Mouse (Mus musculus) intestine, embryonic 15.5 days (tissue): Measurements from ENCODE around the gene Rfc5. TPM values are rescaled to one million over a fixed set of nuclear protein-coding genes. Genes with fewer than 3 reads are reported as not detected.
"Not testable (repeated sequence)": the region's sequence is repeated elsewhere in the genome, so short reads cannot be mapped to it uniquely, and the experiment has no call there.

ENCODE experiments used
- ATAC-seq: fragments of 200-750 bp; cut with Nextera tagmentation; 2 replicates; pipeline ENCODE4 v1.8.0; 2017; ENCODE audit warnings: moderate TSS enrichment, moderate library complexity
- H3K27ac ChIP-seq: fragments of 300-500 bp; sonication (generic); 2 replicates; pipeline ENCODE4 v1.5.1; 2015; ENCODE audit warnings: mild to moderate bottlenecking, inconsistent platforms
- H3K27me3 ChIP-seq: fragments of 300-500 bp; sonication (generic); replicated peaks from 2 replicates; pipeline ENCODE4 v1.6.1; 2015; ENCODE audit warnings: inconsistent platforms
- H3K36me3 ChIP-seq: fragments of 300-500 bp; sonication (generic); 2 replicates; pipeline ENCODE4 v1.6.1; 2015; ENCODE audit warnings: inconsistent platforms
- H3K4me1 ChIP-seq: fragments of 300-500 bp; sonication (generic); replicated peaks from 2 replicates; pipeline ENCODE4 v1.6.1; 2015; ENCODE audit warnings: inconsistent platforms
- H3K4me2 ChIP-seq: fragments of 300-500 bp; sonication (generic); replicated peaks from 2 replicates; pipeline ENCODE4 v1.6.1; 2015; ENCODE audit warnings: mild to moderate bottlenecking, inconsistent platforms
- H3K4me3 ChIP-seq: fragments of 300-500 bp; sonication (generic); replicated peaks from 2 replicates; pipeline ENCODE4 v1.5.1; 2015; ENCODE audit warnings: inconsistent platforms
- H3K9ac ChIP-seq: fragments of 300-500 bp; sonication (generic); 2 replicates; pipeline ENCODE4 v1.6.1; 2015; ENCODE audit warnings: inconsistent platforms
- H3K9me3 ChIP-seq: fragments of 300-500 bp; sonication (generic); 2 replicates; pipeline ENCODE4 v1.6.1; 2016; ENCODE audit warnings: inconsistent platforms
- WGBS: fragments of 180-500 bp; shearing (Covaris S2); methylation state at CpG from one replicate; pipeline ENCODE4 v1.1.7; 2015; 5-methylcytosine and 5-hydroxymethylcytosine counted together
- polyA plus RNA-seq: library from polyadenylated mRNA; unstranded; fragments of >200 nt; fragmentation: Nextera tagmentation; extraction: Ambion mirVana; gene quantifications from 2 replicates; pipeline ENCODE4 v1.2.1, GENCODE M21; 2015

Rfc5 gene
- polyA plus RNA-seq, 1 experiment from 2014 or later, result 95.5 TPM

DNA sequence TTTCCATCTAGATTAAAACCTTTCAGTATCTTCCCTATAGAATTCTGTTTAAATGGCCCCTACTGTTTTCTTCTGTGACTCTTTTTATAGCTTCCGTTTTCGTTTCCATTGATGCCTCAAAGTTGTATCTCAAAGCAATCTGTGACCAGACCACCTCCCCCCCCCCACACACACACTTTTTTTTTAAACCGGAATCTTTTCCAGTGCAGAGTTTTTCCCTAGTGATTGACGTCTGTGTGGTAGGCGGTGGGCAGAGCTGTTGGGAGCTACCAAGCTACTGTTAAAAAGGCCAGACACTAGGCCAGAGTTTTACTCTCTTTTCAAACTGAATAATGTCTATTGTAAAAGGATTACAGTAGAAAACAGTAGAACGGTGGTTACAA is 30.6 kb downstream of the Rfc5 start:
- Histone ChIP-seq H3K9me3 (no peaks in the 10 kb centered on the region), H3K4me3 (peak overlapping the region; percentile 93), H3K4me2 (peak overlapping the region; percentile 83), H3K4me1 (peaks cover 40% of the 10 kb centered on the region), H3K27me3 (no peaks in the 10 kb centered on the region), H3K9ac (peak overlapping the region; percentile 91), H3K27ac (peak overlapping the region; percentile 94), H3K36me3 (no peaks in the 10 kb centered on the region)
- ATAC-seq, result no peak
- 11% methylated on average over 6 of the region's 6 CpGs for WGBS

DNA sequence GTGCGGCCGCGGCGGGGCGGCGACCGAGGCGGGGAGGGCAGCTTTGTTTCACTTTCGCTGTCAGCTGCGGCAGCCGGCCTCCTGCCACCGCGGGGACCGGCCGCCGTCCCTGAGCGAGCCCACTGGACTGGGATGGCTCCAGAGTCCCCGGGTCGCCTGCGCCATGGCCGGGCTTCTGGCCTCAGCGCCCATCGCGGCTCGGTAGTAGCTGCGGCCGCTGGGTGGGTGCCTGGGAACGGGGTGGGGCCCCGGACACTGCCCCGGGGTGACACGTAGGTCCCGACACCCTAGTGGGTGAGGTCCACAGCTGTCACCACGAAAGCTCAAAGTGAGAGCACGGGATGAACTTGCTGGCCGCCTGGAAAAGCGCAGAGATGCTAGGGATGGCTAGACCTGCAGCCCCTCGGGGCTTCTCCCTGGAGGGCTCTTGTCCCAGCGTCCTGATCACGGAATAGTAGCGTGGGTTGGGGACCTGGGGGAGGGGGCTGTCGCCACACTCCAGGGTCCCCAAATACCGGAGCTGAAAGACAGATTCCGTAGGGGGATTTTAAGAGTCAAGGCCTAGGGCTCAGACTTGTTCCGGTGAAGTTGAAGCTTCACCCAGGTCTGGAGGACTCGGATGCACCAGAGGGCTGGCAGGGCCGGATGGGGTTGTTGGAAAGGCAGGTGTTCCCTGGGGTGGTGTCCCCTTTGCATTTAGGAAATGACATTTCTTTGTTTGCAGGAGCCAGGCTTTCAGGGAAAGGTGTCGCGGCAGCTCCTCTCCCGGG is 31.2 kb downstream of the Rfc5 start:
- peak; percentile 29 for ATAC-seq
- Histone ChIP-seq H3K36me3 (no peaks in the 10 kb centered on the region), H3K4me3 (peak overlapping the region; percentile 93), H3K27ac (peak overlapping the region; percentile 94), H3K9me3 (no peaks in the 10 kb centered on the region), H3K9ac (peak overlapping the region; percentile 91), H3K27me3 (no peaks in the 10 kb centered on the region), H3K4me2 (peak overlapping the region; percentile 83), H3K4me1 (peaks cover 35% of the 10 kb centered on the region)
- under 1% methylated on average over 47 of the region's 49 CpGs for WGBS

DNA sequence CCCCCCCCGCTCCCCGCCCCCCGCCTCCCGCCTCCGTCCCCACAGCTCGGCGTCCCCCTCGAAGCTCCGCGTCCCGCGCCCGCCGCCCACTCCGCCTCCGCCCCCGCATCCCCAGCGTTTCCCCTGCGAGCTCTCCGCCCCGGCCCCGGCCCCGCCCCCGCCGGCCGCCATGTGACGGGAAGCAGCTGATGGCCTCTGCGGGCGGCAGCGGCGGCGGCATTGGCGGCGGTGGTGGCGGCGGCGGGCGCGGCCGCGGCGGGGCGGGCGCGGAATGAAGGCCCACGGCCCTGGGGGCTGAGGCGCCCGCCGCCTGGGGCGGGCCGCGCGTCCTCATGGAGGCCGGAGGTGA is 31.7 kb downstream of the Rfc5 start, which contains the start of gene Wsb2:
TSS of gene Wsb2 (plus strand) at position 176 of the 349 bp plus-strand sequence.
- peak; percentile 65 for ATAC-seq
- H3K27ac ChIP-seq, result peak within 1 kb of the TSS; percentile 94
- no peaks in the 10 kb centered on the region for H3K27me3 ChIP-seq
- peak within 1 kb of the TSS; percentile 83 for H3K4me2 ChIP-seq
- H3K9me3 ChIP-seq, result no peaks in the 10 kb centered on the region
- H3K36me3 ChIP-seq, result 0 out of 2 replicates have a peak, but pooled peaks cover 1% of the 10 kb centered on the region
- H3K4me3 ChIP-seq, result peak within 1 kb of the TSS; percentile 93
- H3K4me1 ChIP-seq, result peaks cover 30% of the 10 kb centered on the region
- H3K9ac ChIP-seq, result peak within 1 kb of the TSS; percentile 91
- WGBS, result 0% methylated on average over 1 of the region's 54 CpGs

DNA sequence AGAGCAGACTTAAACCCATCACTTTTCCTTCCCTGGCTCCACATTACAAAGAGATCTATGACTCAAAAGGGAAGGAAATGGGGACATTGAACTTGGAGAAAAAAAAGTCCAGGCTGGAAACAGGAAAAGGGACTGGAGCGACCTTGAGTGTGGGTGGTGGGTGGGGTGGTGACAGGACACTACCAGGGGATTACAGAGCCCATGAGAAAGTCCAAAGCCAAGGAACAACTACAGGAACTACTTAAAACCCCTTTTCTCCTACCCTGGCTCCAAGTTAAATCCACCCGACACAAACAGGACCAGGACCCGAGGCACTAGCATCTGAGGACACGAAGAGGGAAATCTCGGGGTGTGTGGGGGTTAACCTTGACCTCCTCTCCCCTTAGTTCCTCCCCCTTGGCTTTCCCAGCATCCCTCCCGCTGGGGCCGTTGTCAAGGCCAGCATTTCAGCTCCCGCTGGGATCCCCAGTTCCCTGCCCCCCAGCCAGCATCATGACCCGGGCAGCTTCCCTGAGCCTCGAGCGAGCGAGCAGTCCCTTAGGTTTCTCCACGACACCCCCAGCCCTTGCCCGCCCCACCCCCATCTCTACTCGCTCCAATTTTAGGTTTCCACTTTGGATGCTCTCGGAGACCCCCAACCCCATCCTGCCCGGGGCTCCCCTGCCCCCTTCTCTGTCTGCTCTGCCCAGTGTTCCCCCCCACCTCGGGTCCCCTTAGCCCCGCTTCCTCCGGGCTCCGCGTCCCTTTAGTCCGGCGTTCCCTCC is 32.3 kb downstream of the Rfc5 start:
- Histone ChIP-seq H3K4me3 (peak overlapping the region; percentile 93), H3K4me2 (peak overlapping the region; percentile 83), H3K27me3 (no peaks in the 10 kb centered on the region), H3K36me3 (0 out of 2 replicates have a peak, but pooled peaks cover 2% of the 10 kb centered on the region), H3K4me1 (peaks cover 30% of the 10 kb centered on the region), H3K27ac (peak overlapping the region; percentile 94), H3K9ac (peak overlapping the region; percentile 91), H3K9me3 (no peaks in the 10 kb centered on the region)
- ATAC-seq, result peak; percentile 18
- WGBS, result under 1% methylated on average over 23 of the region's 24 CpGs

DNA sequence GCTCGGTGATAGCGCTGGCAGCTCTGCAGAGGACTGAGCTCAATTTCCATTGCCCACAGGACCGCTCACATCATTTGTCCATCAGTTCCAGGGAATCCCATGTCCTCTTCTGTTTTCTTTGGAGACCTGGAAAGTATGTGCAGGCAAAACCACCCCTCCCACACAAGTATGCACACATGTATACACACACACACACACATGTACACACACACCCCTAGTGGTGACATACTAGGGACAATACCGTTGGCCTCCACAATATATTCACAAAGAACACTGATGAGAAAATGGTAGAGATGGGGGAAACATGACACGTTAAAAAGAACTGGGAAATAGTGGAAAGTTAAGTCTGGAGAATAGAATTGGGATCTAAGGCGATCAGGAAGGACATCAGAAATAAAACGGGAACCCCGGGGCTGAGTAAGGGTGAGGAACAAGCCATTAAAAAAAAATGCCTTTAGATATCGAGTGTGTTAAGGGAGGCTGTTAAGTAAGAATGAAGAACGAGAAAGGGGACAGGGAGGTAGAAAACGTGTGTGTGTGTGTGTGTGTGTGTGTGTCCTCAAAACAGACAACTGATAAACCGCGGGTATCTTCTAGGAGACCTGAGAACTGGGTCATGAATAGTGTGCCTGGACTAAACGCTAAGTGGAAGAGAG is 33.1 kb downstream of the Rfc5 start:
- H3K4me3 ChIP-seq, result peak overlapping the region; percentile 93; the same call in 1 of the 2 replicates
- WGBS, result 37% methylated on average over 14 of the region's 14 CpGs
- H3K27ac ChIP-seq, result peak overlapping the region; percentile 94; the same call in 1 of the 2 replicates
- H3K9me3 ChIP-seq, result no peaks in the 10 kb centered on the region
- H3K4me1 ChIP-seq, result peaks cover 30% of the 10 kb centered on the region
- no peak for ATAC-seq
- H3K36me3 ChIP-seq, result 0 out of 2 replicates have a peak, but pooled peaks cover 2% of the 10 kb centered on the region
- no peak overlapping the region for H3K9ac ChIP-seq
- peak overlapping the region; percentile 83 for H3K4me2 ChIP-seq
- no peaks in the 10 kb centered on the region for H3K27me3 ChIP-seq

DNA sequence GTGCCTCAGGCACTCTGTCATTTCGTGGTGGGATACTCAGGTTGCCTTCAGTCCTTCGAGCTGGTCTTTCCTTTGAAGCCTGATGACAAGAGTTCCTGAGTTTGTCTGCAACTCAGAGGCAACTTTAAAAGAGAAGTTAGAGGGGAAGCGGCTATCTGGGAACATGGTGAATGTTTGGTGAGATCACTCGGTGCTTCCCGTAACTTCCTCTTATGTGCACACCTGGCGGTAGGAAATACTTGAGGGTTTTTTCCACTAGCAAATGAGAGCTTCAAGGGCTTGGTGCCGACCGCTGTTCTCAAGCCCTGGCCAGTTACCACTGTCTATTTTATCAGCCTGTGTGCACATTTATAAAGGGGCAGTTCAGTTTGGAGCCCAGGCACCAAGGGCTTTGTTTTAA is 34.7 kb downstream of the Rfc5 start:
- H3K27me3 ChIP-seq, result no peaks in the 10 kb centered on the region
- no peak overlapping the region for H3K4me2 ChIP-seq
- no peaks in the 10 kb centered on the region for H3K9me3 ChIP-seq
- ATAC-seq, result no peak
- no peak overlapping the region for H3K9ac ChIP-seq
- WGBS, result 82% methylated on average over 8 of the region's 8 CpGs
- 0 out of 2 replicates have a peak, but pooled peaks cover 3% of the 10 kb centered on the region for H3K36me3 ChIP-seq
- no peak overlapping the region for H3K4me3 ChIP-seq
- H3K27ac ChIP-seq, result no peak overlapping the region
- H3K4me1 ChIP-seq, result peaks cover 15% of the 10 kb centered on the region

DNA sequence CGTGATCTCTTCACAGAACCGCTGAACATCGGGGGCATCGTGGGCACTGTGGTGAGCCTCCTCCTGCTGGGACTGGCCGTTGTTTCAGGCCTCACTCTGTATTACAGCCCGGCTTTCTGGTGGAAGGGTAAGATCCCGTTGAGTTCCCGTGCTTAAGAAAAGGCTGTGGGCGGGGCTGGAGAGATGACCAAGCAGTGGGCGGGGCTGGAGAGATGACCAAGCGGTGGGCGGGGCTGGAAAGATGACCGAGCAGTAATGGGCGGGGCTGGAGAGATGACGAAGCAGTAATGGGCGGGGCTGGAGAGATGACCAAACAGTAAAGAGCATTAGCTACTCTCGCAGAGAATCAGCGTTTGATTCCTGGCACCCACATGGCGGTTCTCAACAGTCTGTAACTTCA is 40.6 kb downstream of the Rfc5 start:
- WGBS, result 31% methylated on average over 19 of the region's 19 CpGs
- peak; percentile 73 for ATAC-seq
- H3K4me2 ChIP-seq, result no peak overlapping the region
- no peaks in the 10 kb centered on the region for H3K27me3 ChIP-seq
- no peak overlapping the region for H3K4me3 ChIP-seq
- no peaks in the 10 kb centered on the region for H3K4me1 ChIP-seq
- H3K36me3 ChIP-seq, result peaks cover 17% of the 10 kb centered on the region; the same call in 1 of the 2 replicates
- no peak overlapping the region for H3K27ac ChIP-seq
- no peaks in the 10 kb centered on the region for H3K9me3 ChIP-seq
- no peak overlapping the region for H3K9ac ChIP-seq

DNA sequence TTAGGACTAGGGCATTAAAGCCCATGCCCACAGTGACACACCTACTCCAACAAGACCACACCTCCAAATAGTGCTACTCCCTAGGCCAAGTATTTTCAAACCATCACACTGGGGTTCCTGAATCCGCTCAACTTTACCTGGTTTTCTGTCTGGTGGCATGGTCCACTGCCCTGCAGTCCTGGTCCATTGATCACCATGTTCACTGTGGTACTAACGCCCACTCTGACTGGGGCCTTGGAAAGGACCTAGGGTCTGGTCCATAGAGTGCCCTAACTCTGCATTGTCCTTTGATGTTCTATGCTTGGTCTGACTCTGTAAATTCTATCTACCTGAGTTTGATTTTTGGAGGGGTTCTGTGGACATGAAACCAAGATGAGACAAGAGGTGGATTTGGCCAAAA is 41.0 kb downstream of the Rfc5 start:
- Histone ChIP-seq H3K4me3 (no peak overlapping the region), H3K27ac (no peak overlapping the region), H3K9ac (no peak overlapping the region), H3K27me3 (no peaks in the 10 kb centered on the region), H3K4me1 (no peaks in the 10 kb centered on the region), H3K36me3 (peaks cover 17% of the 10 kb centered on the region; the same call in 1 of the 2 replicates), H3K4me2 (no peak overlapping the region), H3K9me3 (no peaks in the 10 kb centered on the region)
- ATAC-seq, result peak; percentile 39; the same call in 1 of the 2 replicates
- WGBS, result 93% methylated on average over 2 of the region's 2 CpGs

- Histone ChIP-seq H3K4me2 (no peak overlapping the region), H3K4me3 (no peak overlapping the region), H3K4me1 (no peaks in the 10 kb centered on the region), H3K36me3 (peaks cover 15% of the 10 kb centered on the region; the same call in 1 of the 2 replicates), H3K9me3 (no peaks in the 10 kb centered on the region), H3K27ac (no peak overlapping the region), H3K9ac (no peak overlapping the region), H3K27me3 (no peaks in the 10 kb centered on the region)
- WGBS, result 75% methylated on average over 5 of the region's 5 CpGs
- ATAC-seq, result no peak
These were observed 41.8 kb downstream of the Rfc5 start for GRCm38 (mm10) chr5:117347011-117347410.

DNA sequence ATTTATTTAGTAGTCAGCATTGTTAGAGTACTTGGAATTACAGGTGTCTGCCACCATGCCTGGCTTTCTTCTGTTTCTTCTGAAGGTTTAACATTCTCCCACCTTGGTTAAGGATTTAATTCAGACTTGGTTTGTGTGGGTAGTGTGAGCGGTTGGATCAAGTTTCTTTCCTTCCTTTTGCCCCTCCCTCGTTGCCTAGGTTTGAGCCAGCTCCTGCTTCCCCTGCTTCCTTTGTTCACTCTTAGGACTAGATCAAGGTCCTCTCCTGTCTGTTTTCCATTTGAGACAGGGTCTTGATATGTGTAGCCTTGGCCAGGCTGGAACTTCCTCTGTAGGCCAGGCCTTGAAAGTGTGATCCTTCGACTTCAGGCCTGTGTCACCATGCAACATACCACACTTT is 42.6 kb downstream of the Rfc5 start:
- Histone ChIP-seq H3K36me3 (peaks cover 15% of the 10 kb centered on the region; the same call in 1 of the 2 replicates), H3K27me3 (no peaks in the 10 kb centered on the region), H3K9me3 (no peaks in the 10 kb centered on the region), H3K4me3 (no peak overlapping the region), H3K27ac (no peak overlapping the region), H3K4me2 (no peak overlapping the region), H3K9ac (no peak overlapping the region), H3K4me1 (no peaks in the 10 kb centered on the region)
- no peak for ATAC-seq
- WGBS, result 50% methylated on average over 3 of the region's 3 CpGs

GRCm38 (mm10) chr5:117345432-117345976 is 43.3 kb downstream of the Rfc5 start:
- H3K4me2 ChIP-seq, result no peak overlapping the region
- H3K4me3 ChIP-seq, result no peak overlapping the region
- no peak overlapping the region for H3K9ac ChIP-seq
- 80% methylated on average over 5 of the region's 5 CpGs for WGBS
- H3K27me3 ChIP-seq, result no peaks in the 10 kb centered on the region
- peaks cover 15% of the 10 kb centered on the region; the same call in 1 of the 2 replicates for H3K36me3 ChIP-seq
- H3K4me1 ChIP-seq, result no peaks in the 10 kb centered on the region
- H3K9me3 ChIP-seq, result no peaks in the 10 kb centered on the region
- no peak for ATAC-seq
- H3K27ac ChIP-seq, result no peak overlapping the region

GRCm38 (mm10) chr5:117344496-117344895 is 44.4 kb downstream of the Rfc5 start:
- not testable (repeated sequence) for H3K4me3 ChIP-seq, ATAC-seq, H3K27ac ChIP-seq, H3K9ac ChIP-seq, H3K4me2 ChIP-seq, H3K4me1 ChIP-seq, H3K27me3 ChIP-seq, H3K9me3 ChIP-seq
- 90% methylated on average over 5 of the region's 5 CpGs for WGBS
- H3K36me3 ChIP-seq, result peaks cover 15% of the 10 kb centered on the region; the same call in 1 of the 2 replicates
